Mouse (Mus musculus): ENCODE measurements around the gene Surf1. TPM values are rescaled to one million over a fixed set of nuclear protein-coding genes. Genes with fewer than 3 reads are reported as not detected.

The Surf1 gene
- polyA plus RNA-seq, 1 experiment from 2014 or later = 64.7 TPM

DNA sequence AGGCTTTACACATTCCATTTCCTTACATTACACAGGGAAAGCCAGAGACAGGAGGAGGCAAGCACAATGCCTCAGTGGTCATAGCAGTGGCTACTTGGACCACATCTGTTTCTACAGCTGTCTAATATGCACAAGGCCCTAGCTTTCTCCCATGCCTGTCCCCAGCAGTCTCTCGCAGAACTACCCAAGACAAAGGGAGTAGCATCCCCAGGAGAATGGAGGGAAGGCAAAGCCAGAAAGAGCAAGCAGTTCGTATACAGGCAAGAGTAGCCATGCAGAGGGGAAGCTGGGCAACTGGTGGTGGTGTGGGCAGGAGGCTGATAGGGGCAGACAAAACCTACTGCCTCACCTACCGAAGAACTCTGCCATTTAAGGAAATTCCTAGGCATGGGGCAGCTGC is 9.9 kb downstream of the Surf1 start:
- Histone ChIP-seq H3K9ac (ENCODE audit: low read length) (no peak overlapping the region), H3K9me3 (ENCODE audit: control insufficient read depth, low read length) (no peaks in the 10 kb centered on the region), H3K4me3 (ENCODE audit: low read depth, low read length) (no peak overlapping the region), H3K4me1 (replicated peaks; ENCODE audit: control insufficient read depth, insufficient read depth) (peaks cover 10% of the 10 kb centered on the region), H3K27ac (replicated peaks) (no peak overlapping the region), H3K4me2 (replicated peaks; ENCODE audit: low read depth) (no peak overlapping the region), H3K27me3 (ENCODE audit: control insufficient read depth, insufficient read depth, low read length) (no peaks in the 10 kb centered on the region), H3K36me3 (ENCODE audit: control insufficient read depth, insufficient read depth, low read length) (peaks cover 12% of the 10 kb centered on the region)
- no peak for TF ChIP-seq CTCF (IDR thresholded peaks at IDR 0.05; ENCODE audit: low read depth)
- TF ChIP-seq EP300 (optimal IDR thresholded peaks at IDR 0.05) = no peak
- 90% methylated on average over 3 of the region's 3 CpGs for WGBS
- DNase-seq (ENCODE audit: low spot score) = no peak
- no peak for ATAC-seq (ENCODE audit: low FRiP score, low TSS enrichment)

DNA sequence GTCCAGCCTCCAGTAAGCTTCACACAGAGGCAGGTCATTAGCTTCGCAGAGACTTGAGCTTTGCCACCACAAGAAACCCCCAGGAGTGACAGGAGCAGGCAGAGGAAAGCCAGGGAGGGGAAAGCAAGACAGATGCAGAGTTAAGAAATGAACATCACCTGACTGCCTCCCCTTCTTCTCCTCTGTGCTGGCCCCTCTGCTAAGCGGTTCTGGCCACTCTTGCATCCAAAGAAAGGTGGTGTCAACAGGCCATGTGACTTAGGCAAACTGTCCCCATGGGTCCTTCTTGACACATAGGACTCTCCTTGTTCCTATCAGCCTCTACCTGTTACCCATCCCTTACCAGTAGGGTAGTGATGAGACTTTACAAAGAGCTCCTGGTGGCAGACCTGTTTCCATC is 10.4 kb downstream of the Surf1 start:
- Histone ChIP-seq H3K4me3 (ENCODE audit: low read depth, low read length) (no peak overlapping the region), H3K4me1 (replicated peaks; ENCODE audit: control insufficient read depth, insufficient read depth) (peaks cover 10% of the 10 kb centered on the region), H3K9me3 (ENCODE audit: control insufficient read depth, low read length) (no peaks in the 10 kb centered on the region), H3K4me2 (replicated peaks; ENCODE audit: low read depth) (no peak overlapping the region), H3K27me3 (ENCODE audit: control insufficient read depth, insufficient read depth, low read length) (no peaks in the 10 kb centered on the region), H3K9ac (ENCODE audit: low read length) (no peak overlapping the region), H3K27ac (replicated peaks) (no peak overlapping the region), H3K36me3 (ENCODE audit: control insufficient read depth, insufficient read depth, low read length) (peaks cover 12% of the 10 kb centered on the region)
- ATAC-seq (ENCODE audit: low FRiP score, low TSS enrichment) = no peak
- WGBS = 92% methylated on average over 2 of the region's 2 CpGs
- TF ChIP-seq CTCF (IDR thresholded peaks at IDR 0.05; ENCODE audit: low read depth) (no peak), EP300 (optimal IDR thresholded peaks at IDR 0.05) (no peak)
- DNase-seq (ENCODE audit: low spot score) = no peak

DNA sequence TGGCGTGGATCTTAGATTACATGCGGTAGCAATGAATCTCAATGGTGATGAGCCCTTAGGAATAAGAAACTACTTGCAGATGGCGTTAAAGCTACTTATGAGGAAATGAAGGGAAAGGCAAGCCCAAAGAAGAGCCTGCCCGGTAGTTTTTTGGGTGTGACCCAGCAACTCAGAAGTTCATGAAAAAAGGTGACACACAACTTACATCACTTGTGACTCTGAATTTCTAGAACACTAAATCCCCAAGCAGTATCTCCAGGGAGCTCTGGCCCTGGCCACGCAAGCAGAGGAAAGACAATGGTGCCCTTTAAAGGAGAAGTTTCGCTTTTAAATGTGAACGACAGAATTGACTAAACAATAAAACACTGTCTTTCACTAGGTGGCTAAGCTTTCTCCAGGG is 13.0 kb downstream of the Surf1 start:
- H3K27me3 ChIP-seq (ENCODE audit: control insufficient read depth, insufficient read depth, low read length) = no peaks in the 10 kb centered on the region
- ATAC-seq (ENCODE audit: low FRiP score, low TSS enrichment) (no peak), DNase-seq (ENCODE audit: low spot score) (no peak)
- H3K36me3 ChIP-seq (ENCODE audit: control insufficient read depth, insufficient read depth, low read length) = peaks cover 22% of the 10 kb centered on the region
- H3K9ac ChIP-seq (ENCODE audit: low read length) = peak overlapping the region; percentile 70
- TF ChIP-seq EP300 (optimal IDR thresholded peaks at IDR 0.05) (no peak), CTCF (IDR thresholded peaks at IDR 0.05; ENCODE audit: low read depth) (no peak)
- H3K27ac ChIP-seq (replicated peaks) = peak overlapping the region; percentile 88
- H3K9me3 ChIP-seq (ENCODE audit: control insufficient read depth, low read length) = no peaks in the 10 kb centered on the region
- H3K4me1 ChIP-seq (replicated peaks; ENCODE audit: control insufficient read depth, insufficient read depth) = peaks cover 8% of the 10 kb centered on the region
- peak overlapping the region; percentile 75 for H3K4me2 ChIP-seq (replicated peaks; ENCODE audit: low read depth)
- peak overlapping the region; percentile 60 for H3K4me3 ChIP-seq (ENCODE audit: low read depth, low read length)
- 10% methylated on average over 7 of the region's 7 CpGs for WGBS

DNA sequence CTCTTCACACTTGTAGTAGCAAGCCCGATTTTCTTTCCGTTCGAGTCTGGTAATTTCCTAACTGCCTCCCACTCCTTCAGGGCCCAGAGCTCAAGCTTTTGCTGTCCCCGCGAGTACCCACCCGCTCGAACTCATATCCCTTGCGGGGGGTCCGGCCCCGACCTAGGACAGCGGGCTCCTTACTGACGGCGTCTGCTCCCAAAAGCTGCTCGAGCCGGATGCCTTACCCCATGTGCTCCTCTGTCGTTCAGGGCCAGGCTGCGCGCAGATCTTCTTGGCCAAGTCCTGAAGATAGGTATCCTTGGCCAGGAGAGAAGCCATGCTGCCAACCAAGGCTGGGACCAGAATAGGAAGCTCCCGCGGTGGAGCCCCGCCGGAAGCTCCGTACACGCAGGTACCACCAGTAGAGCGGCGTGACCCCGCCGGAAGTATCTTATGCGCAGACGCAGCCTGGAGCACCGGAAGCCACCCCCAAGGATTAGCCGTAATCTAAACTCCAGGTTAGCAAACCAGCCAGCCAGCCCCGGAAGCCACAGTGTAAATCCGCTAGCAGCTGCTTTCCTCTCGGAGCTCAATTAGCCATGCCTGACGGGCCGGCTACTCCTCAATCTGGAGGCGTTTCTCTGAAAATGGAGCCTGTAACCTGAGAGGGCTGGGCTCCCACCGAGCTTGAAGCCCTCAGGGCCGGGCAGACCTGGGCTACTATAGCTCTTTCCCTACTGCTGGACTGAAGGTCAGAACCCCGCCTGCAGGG is 13.7 kb downstream of the Surf1 start, which contains the start of gene Surf6:
Gene Surf6 (minus strand): TSS at position 413 of the 754 bp plus-strand sequence.
- no peaks in the 10 kb centered on the region for H3K27me3 ChIP-seq (ENCODE audit: control insufficient read depth, insufficient read depth, low read length)
- peak within 1 kb of the TSS; percentile 75 for H3K4me2 ChIP-seq (replicated peaks; ENCODE audit: low read depth)
- DNase-seq (ENCODE audit: low spot score) (peak; percentile 96), ATAC-seq (ENCODE audit: low FRiP score, low TSS enrichment) (peak; percentile 95)
- peaks cover 22% of the 10 kb centered on the region for H3K36me3 ChIP-seq (ENCODE audit: control insufficient read depth, insufficient read depth, low read length)
- under 1% methylated on average over 41 of the region's 41 CpGs for WGBS
- peak within 1 kb of the TSS; percentile 79 for H3K9ac ChIP-seq (ENCODE audit: low read length)
- H3K9me3 ChIP-seq (ENCODE audit: control insufficient read depth, low read length) = no peaks in the 10 kb centered on the region
- TF ChIP-seq CTCF (IDR thresholded peaks at IDR 0.05; ENCODE audit: low read depth) (0 out of 2 replicates have a peak, but pooled peaks have one; percentile 14), EP300 (optimal IDR thresholded peaks at IDR 0.05) (peak; percentile 51)
- H3K27ac ChIP-seq (replicated peaks) = peak within 1 kb of the TSS; percentile 88
- H3K4me3 ChIP-seq (ENCODE audit: low read depth, low read length) = peak within 1 kb of the TSS; percentile 60
- H3K4me1 ChIP-seq (replicated peaks; ENCODE audit: control insufficient read depth, insufficient read depth) = peaks cover 8% of the 10 kb centered on the region; the same call in 1 of the 2 replicates

DNA sequence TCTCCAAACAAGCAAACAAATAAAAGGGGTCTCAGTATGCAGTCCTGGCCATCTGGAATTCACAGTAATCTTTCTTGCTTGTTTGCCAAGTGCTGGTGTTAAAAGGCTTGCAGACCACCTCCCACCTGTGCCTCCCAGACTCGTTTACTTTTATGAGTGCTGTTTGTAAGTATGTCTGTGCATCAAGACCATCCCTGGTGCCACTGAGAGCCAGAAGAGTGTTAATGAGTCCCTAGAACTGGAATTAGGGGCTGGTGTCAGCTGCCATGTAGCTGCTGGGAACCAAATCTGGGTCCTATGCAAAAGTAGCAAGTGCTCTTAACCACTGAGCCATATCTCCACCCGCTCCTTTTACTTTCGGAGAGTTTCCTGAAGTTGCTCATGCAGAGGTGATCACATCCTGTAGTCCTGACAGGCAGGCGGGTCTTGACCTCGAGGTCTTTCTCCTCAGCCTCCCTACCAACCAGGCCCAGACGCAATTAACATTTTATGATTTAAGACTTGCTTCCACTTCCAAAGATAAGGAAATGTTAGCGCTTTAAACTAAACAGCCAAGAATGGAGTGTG is 14.4 kb downstream of the Surf1 start:
- Histone ChIP-seq H3K4me1 (replicated peaks; ENCODE audit: control insufficient read depth, insufficient read depth) (peaks cover 8% of the 10 kb centered on the region; the same call in 1 of the 2 replicates), H3K4me2 (replicated peaks; ENCODE audit: low read depth) (peak overlapping the region; percentile 75)
- TF ChIP-seq CTCF (IDR thresholded peaks at IDR 0.05; ENCODE audit: low read depth) (no peak), EP300 (optimal IDR thresholded peaks at IDR 0.05) (no peak)

DNA sequence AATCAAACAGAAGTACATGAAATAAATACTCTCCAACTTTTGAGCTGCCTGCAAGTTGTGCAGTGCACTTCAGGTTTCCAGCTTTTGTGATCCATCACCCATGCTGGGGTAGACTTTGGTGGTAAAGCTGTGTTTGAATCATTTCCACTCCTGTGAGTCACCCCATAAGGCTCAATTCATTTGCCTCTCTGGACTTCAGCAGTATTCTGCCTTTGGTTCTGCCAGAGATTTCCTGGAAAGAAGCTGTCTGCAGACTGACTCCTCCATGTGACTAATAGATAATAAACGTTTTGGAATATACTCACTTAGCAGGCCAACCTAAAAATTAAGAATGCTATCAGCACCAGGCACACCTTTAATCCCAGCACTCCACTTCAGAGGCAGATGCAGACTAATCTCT is 15.6 kb downstream of the Surf1 start:
- H3K27ac ChIP-seq (replicated peaks) = no peak overlapping the region
- H3K9ac ChIP-seq (ENCODE audit: low read length) = no peak overlapping the region
- no peak overlapping the region for H3K4me3 ChIP-seq (ENCODE audit: low read depth, low read length)
- 48% methylated on average over 1 of the region's 1 CpGs for WGBS
- no peak for TF ChIP-seq CTCF (IDR thresholded peaks at IDR 0.05; ENCODE audit: low read depth)
- TF ChIP-seq EP300 (optimal IDR thresholded peaks at IDR 0.05) = no peak
- H3K36me3 ChIP-seq (ENCODE audit: control insufficient read depth, insufficient read depth, low read length) = peaks cover 14% of the 10 kb centered on the region
- H3K4me1 ChIP-seq (replicated peaks; ENCODE audit: control insufficient read depth, insufficient read depth) = peaks cover 8% of the 10 kb centered on the region; the same call in 1 of the 2 replicates
- H3K9me3 ChIP-seq (ENCODE audit: control insufficient read depth, low read length) = no peaks in the 10 kb centered on the region
- no peaks in the 10 kb centered on the region for H3K27me3 ChIP-seq (ENCODE audit: control insufficient read depth, insufficient read depth, low read length)
- ATAC-seq (ENCODE audit: low FRiP score, low TSS enrichment) = no peak
- no peak for DNase-seq (ENCODE audit: low spot score)
- no peak overlapping the region for H3K4me2 ChIP-seq (replicated peaks; ENCODE audit: low read depth)

More for the DNA sequence above, 14.4 kb downstream of the Surf1 start:
- Histone ChIP-seq H3K9ac (ENCODE audit: low read length) (peak overlapping the region; percentile 79), H3K4me3 (ENCODE audit: low read depth, low read length) (peak overlapping the region; percentile 60), H3K9me3 (ENCODE audit: control insufficient read depth, low read length) (no peaks in the 10 kb centered on the region), H3K36me3 (ENCODE audit: control insufficient read depth, insufficient read depth, low read length) (peaks cover 21% of the 10 kb centered on the region), H3K27me3 (ENCODE audit: control insufficient read depth, insufficient read depth, low read length) (no peaks in the 10 kb centered on the region), H3K27ac (replicated peaks) (peak overlapping the region; percentile 88)
- WGBS = 5% methylated on average over 7 of the region's 7 CpGs
- ATAC-seq (ENCODE audit: low FRiP score, low TSS enrichment) (no peak), DNase-seq (ENCODE audit: low spot score) (no peak)

Measured in stomach, postnatal 0 days (tissue).